Mouse (Mus musculus): ENCODE measurements at regions not wholly inside any gene's neighbourhood (a gene's known extent, or its start where the extent isn't known, plus 50 kb on each side); places are given as distances from the start of the nearest gene placed in this dataset.

- H3K9me3 ChIP-seq (replicated peaks): no peaks in the 10 kb centered on the region
- H3K27me3 ChIP-seq: no peaks in the 10 kb centered on the region
- no peak overlapping the region for H3K4me2 ChIP-seq
- H3K4me1 ChIP-seq: peaks cover 11% of the 10 kb centered on the region; the same call in 1 of the 2 replicates
- no peak overlapping the region for H3K4me3 ChIP-seq
- no peak overlapping the region for H3K9ac ChIP-seq
- no peak for ATAC-seq
- no peak overlapping the region for H3K27ac ChIP-seq
- H3K36me3 ChIP-seq (ENCODE audit: poor library complexity, severe bottlenecking): no peaks in the 10 kb centered on the region
- WGBS: 98% methylated on average over 4 of the region's 4 CpGs
These were observed 89.8 kb upstream of the Slc45a1 start for GRCm38 (mm10) chr4:150741810-150742209.

GRCm38 (mm10) chr4:150740167-150740566 is 88.2 kb upstream of the Slc45a1 start:
- Histone ChIP-seq H3K27me3 (peaks cover 4% of the 10 kb centered on the region; the same call in 1 of the 2 replicates), H3K4me2 (no peak overlapping the region), H3K27ac (no peak overlapping the region), H3K4me3 (no peak overlapping the region), H3K9me3 (replicated peaks) (no peaks in the 10 kb centered on the region), H3K36me3 (ENCODE audit: poor library complexity, severe bottlenecking) (no peaks in the 10 kb centered on the region), H3K9ac (no peak overlapping the region), H3K4me1 (no peaks in the 10 kb centered on the region)
- WGBS: 77% methylated on average over 8 of the region's 8 CpGs
- no peak for ATAC-seq

- Histone ChIP-seq H3K27me3 (peaks cover 9% of the 10 kb centered on the region; the same call in 1 of the 2 replicates), H3K4me2 (no peak overlapping the region), H3K4me1 (no peaks in the 10 kb centered on the region), H3K9ac (no peak overlapping the region), H3K4me3 (no peak overlapping the region), H3K9me3 (replicated peaks) (no peaks in the 10 kb centered on the region), H3K27ac (no peak overlapping the region), H3K36me3 (ENCODE audit: poor library complexity, severe bottlenecking) (no peaks in the 10 kb centered on the region)
- ATAC-seq: no peak
- 76% methylated on average over 9 of the region's 9 CpGs for WGBS
These were observed 86.8 kb upstream of the Slc45a1 start for GRCm38 (mm10) chr4:150738736-150739135.

GRCm38 (mm10) chr4:150730061-150730812 is 78.3 kb upstream of the Slc45a1 start:
- peaks cover 2% of the 10 kb centered on the region; the same call in 1 of the 2 replicates for H3K9me3 ChIP-seq (replicated peaks)
- WGBS: 4% methylated on average over 12 of the region's 12 CpGs
- no peaks in the 10 kb centered on the region for H3K36me3 ChIP-seq (ENCODE audit: poor library complexity, severe bottlenecking)
- H3K27me3 ChIP-seq: peaks cover 20% of the 10 kb centered on the region
- H3K4me2 ChIP-seq: peak overlapping the region; percentile 27; the same call in 1 of the 2 replicates
- H3K4me1 ChIP-seq: peaks cover 14% of the 10 kb centered on the region
- no peak overlapping the region for H3K4me3 ChIP-seq
- ATAC-seq: no peak
- H3K9ac ChIP-seq: no peak overlapping the region
- H3K27ac ChIP-seq: no peak overlapping the region

- no peak overlapping the region for H3K27ac ChIP-seq
- no peak overlapping the region for H3K4me3 ChIP-seq
- no peak overlapping the region for H3K9ac ChIP-seq
- no peak overlapping the region for H3K4me2 ChIP-seq
- H3K36me3 ChIP-seq (ENCODE audit: poor library complexity, severe bottlenecking): no peaks in the 10 kb centered on the region
- WGBS: 62% methylated on average over 4 of the region's 4 CpGs
- H3K4me1 ChIP-seq: peaks cover 19% of the 10 kb centered on the region
- peaks cover 15% of the 10 kb centered on the region for H3K27me3 ChIP-seq
- H3K9me3 ChIP-seq (replicated peaks): no peaks in the 10 kb centered on the region; the same call in 1 of the 2 replicates
- no peak for ATAC-seq
These were observed 74.6 kb upstream of the Slc45a1 start for GRCm38 (mm10) chr4:150726539-150726938.

GRCm38 (mm10) chr4:150726136-150726480 is 74.1 kb upstream of the Slc45a1 start:
- ATAC-seq: no peak
- whole genome bisulfite sequencing: 89% methylated on average over 3 of the region's 3 CpGs
- no peak overlapping the region for H3K9ac ChIP-seq

GRCm38 (mm10) chr4:150725443-150726135 is 73.6 kb upstream of the Slc45a1 start:
- H3K36me3 ChIP-seq (ENCODE audit: poor library complexity, severe bottlenecking): no peaks in the 10 kb centered on the region
- no peak overlapping the region for H3K4me3 ChIP-seq
- H3K4me1 ChIP-seq: peaks cover 20% of the 10 kb centered on the region
- no peak overlapping the region for H3K4me2 ChIP-seq
- no peak overlapping the region for H3K9ac ChIP-seq
- ATAC-seq: no peak
- peaks cover 13% of the 10 kb centered on the region for H3K27me3 ChIP-seq
- no peaks in the 10 kb centered on the region; the same call in 1 of the 2 replicates for H3K9me3 ChIP-seq (replicated peaks)
- 82% methylated on average over 17 of the region's 17 CpGs for WGBS
- H3K27ac ChIP-seq: no peak overlapping the region

More at GRCm38 (mm10) chr4:150726136-150726480, 74.1 kb upstream of the Slc45a1 start:
- peaks cover 13% of the 10 kb centered on the region for H3K27me3 ChIP-seq
- H3K4me3 ChIP-seq: no peak overlapping the region
- no peaks in the 10 kb centered on the region; the same call in 1 of the 2 replicates for H3K9me3 ChIP-seq (replicated peaks)
- no peak overlapping the region for H3K27ac ChIP-seq
- peaks cover 20% of the 10 kb centered on the region for H3K4me1 ChIP-seq
- no peak overlapping the region for H3K4me2 ChIP-seq
- no peaks in the 10 kb centered on the region for H3K36me3 ChIP-seq (ENCODE audit: poor library complexity, severe bottlenecking)

- 90% methylated on average over 11 of the region's 11 CpGs for whole genome bisulfite sequencing
- Histone ChIP-seq H3K27me3 (peaks cover 16% of the 10 kb centered on the region), H3K9me3 (replicated peaks) (no peaks in the 10 kb centered on the region; the same call in 1 of the 2 replicates), H3K36me3 (ENCODE audit: poor library complexity, severe bottlenecking) (no peaks in the 10 kb centered on the region), H3K4me3 (no peak overlapping the region), H3K9ac (no peak overlapping the region), H3K27ac (no peak overlapping the region), H3K4me1 (peaks cover 17% of the 10 kb centered on the region), H3K4me2 (no peak overlapping the region)
- ATAC-seq: no peak
These were observed 72.8 kb upstream of the Slc45a1 start for GRCm38 (mm10) chr4:150724823-150725222.

GRCm38 (mm10) chr4:150721619-150722283 is 69.8 kb upstream of the Slc45a1 start:
- H3K4me3 ChIP-seq: no peak overlapping the region
- H3K27me3 ChIP-seq: peaks cover 10% of the 10 kb centered on the region; the same call in 1 of the 2 replicates
- no peak overlapping the region for H3K9ac ChIP-seq
- ATAC-seq: no peak
- H3K9me3 ChIP-seq (replicated peaks): no peaks in the 10 kb centered on the region; the same call in 1 of the 2 replicates
- H3K27ac ChIP-seq: no peak overlapping the region; the same call in 1 of the 2 replicates
- H3K36me3 ChIP-seq (ENCODE audit: poor library complexity, severe bottlenecking): no peaks in the 10 kb centered on the region
- peaks cover 18% of the 10 kb centered on the region; the same call in 1 of the 2 replicates for H3K4me1 ChIP-seq
- no peak overlapping the region for H3K4me2 ChIP-seq
- WGBS: 41% methylated on average over 11 of the region's 12 CpGs

- peaks cover 18% of the 10 kb centered on the region; the same call in 1 of the 2 replicates for H3K4me1 ChIP-seq
- ATAC-seq: no peak
- WGBS: 79% methylated on average over 7 of the region's 7 CpGs
- no peak overlapping the region for H3K4me2 ChIP-seq
- H3K27ac ChIP-seq: no peak overlapping the region
- H3K9me3 ChIP-seq (replicated peaks): no peaks in the 10 kb centered on the region
- H3K9ac ChIP-seq: no peak overlapping the region
- no peak overlapping the region for H3K4me3 ChIP-seq
- no peaks in the 10 kb centered on the region for H3K36me3 ChIP-seq (ENCODE audit: poor library complexity, severe bottlenecking)
- peaks cover 5% of the 10 kb centered on the region; the same call in 1 of the 2 replicates for H3K27me3 ChIP-seq
These were observed 65.9 kb upstream of the Slc45a1 start for GRCm38 (mm10) chr4:150717866-150718265.

GRCm38 (mm10) chr4:150715051-150715450 is 63.1 kb upstream of the Slc45a1 start:
- WGBS: 85% methylated on average over 2 of the region's 2 CpGs
- Histone ChIP-seq H3K36me3 (ENCODE audit: poor library complexity, severe bottlenecking) (no peaks in the 10 kb centered on the region), H3K27ac (no peak overlapping the region), H3K4me1 (peaks cover 10% of the 10 kb centered on the region; the same call in 1 of the 2 replicates), H3K4me2 (no peak overlapping the region), H3K9me3 (replicated peaks) (no peaks in the 10 kb centered on the region), H3K4me3 (no peak overlapping the region), H3K9ac (no peak overlapping the region), H3K27me3 (peaks cover 5% of the 10 kb centered on the region; the same call in 1 of the 2 replicates)
- no peak for ATAC-seq

- H3K4me1 ChIP-seq: peaks cover 15% of the 10 kb centered on the region
- H3K9ac ChIP-seq: no peak overlapping the region
- WGBS: 54% methylated on average over 5 of the region's 5 CpGs
- 0 out of 2 replicates have a peak, but pooled peaks cover 3% of the 10 kb centered on the region for H3K27me3 ChIP-seq
- no peak overlapping the region for H3K4me3 ChIP-seq
- no peak for ATAC-seq
- no peaks in the 10 kb centered on the region for H3K9me3 ChIP-seq (replicated peaks)
- no peak overlapping the region for H3K27ac ChIP-seq
- H3K4me2 ChIP-seq: no peak overlapping the region
- no peaks in the 10 kb centered on the region for H3K36me3 ChIP-seq (ENCODE audit: poor library complexity, severe bottlenecking)
These were observed 61.3 kb upstream of the Slc45a1 start for GRCm38 (mm10) chr4:150713291-150713690.
